Mouse (Mus musculus): ENCODE measurements at regions not wholly inside any gene's neighbourhood (a gene's known extent, or its start where the extent isn't known, plus 50 kb on each side); places are given as distances from the start of the nearest gene placed in this dataset.
"Not testable (repeated sequence)": the region's sequence is repeated elsewhere in the genome, so short reads cannot be mapped to it uniquely, and the experiment has no call there.

DNA sequence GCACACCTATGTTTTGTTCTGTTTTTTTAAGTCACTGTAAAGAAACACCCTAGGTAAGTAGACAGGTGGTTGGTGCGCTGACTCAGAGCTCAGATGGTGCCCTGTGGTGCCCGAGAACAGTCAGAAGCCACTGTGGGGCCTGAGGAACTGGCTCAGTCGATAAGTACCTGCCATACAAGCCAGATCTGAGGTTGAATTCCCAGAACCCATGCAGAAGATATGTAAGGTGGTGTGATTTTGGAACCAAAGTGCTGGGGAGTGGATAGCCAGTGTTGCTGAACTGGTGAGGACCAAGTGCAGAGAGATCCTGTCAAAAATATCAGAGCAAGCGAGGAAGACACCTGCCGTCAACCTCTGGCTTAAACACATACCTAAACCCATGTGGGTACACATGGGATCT is 65.4 kb downstream of the Chst1 start:
- no peak for DNase-seq (ENCODE audit: low spot score in 2 of 2)

DNA sequence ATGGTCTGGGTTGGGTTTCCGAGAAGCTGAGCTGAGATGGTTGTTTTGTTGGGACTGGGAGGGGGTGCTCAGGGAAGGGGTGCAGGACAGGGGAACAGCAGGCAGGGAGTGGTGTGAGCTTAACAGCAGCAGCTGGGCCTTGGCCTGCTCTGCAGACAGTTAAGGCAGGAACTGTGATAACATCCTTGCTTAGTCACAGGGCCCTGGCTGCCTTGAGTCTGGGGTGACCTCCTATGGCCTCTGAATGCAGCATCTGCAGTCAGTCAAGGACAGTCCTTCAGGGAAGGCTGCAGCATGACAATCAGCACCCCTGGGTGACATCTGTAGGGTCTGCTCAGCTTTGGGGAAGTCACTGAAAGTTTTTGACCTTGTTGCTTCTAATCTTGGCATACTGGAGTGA is 67.7 kb downstream of the Chst1 start:
- no peak for DNase-seq (ENCODE audit: low spot score in 2 of 2)

DNA sequence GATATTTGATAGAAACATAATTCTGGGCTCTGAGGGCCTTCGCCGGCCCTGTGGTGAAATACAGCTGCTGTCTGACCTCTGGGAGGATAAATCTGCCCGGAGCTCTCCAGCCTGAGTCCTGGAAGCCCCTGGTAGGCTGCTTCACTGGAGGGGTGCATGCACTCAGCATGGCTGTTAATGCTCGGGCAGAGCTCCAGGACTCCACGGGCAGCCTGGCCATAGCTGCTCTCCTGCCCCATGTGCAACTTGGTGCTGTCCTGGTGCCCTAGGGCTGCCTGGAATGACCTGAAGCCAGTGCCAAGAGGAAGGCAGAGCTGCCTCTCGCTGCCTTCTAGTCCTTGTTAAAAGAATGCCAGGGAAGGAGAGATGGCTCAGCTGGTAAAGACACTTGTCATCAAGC is 68.2 kb downstream of the Chst1 start:
- DNase-seq (ENCODE audit: low spot score in 2 of 2), result no peak

DNA sequence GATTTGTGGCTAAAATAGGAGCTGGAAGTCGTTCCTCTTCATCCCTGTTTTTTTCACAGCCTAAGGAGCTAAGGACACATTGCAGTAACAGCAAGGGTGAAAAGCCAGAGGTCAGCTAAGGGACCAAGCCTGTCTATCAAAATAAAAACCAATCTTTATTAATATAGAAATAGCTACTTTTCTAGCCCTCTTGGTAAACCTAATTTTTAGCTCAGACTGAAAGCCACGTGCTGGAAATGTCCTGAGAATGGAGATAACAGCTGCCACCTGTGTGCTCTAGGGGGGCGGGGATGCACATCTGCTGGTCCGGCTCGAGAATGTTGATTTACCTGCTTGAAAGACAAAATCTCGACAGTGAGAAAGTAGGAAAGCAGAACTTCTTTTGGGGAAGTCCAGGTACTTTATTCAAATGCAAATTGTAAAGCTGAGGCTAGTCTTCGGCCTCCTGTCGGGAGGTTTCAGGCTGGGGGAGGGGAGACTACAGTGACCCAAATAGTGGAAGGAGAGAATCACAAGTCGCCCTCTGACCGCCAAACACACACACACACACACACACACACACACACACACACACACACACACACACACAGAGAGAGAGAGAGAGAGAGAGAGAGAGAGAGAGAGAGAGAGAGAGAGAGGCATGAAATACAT is 70.0 kb downstream of the Chst1 start:
- not testable (repeated sequence) for DNase-seq (ENCODE audit: low spot score in 2 of 2)

DNA sequence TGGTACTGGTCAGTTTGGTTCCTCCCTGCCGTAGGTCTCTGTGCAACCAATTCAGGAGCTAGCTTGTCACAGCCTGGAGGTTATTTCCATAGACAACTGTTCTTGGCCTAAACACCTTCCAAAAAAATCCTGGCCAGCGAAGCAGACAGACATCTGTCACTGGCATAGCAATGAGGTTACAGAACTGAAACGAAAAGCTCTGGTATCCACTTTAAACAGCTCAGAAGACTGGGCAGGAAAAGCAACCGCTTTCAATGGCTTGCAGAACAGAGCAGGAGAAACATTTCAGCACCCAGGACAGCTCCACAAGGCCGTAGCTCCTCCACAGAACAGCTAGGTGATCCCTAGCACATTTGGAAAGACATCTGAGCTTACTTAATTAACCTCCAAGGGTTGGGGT is 72.1 kb downstream of the Chst1 start:
- DNase-seq (ENCODE audit: low spot score in 2 of 2), result no peak

DNA sequence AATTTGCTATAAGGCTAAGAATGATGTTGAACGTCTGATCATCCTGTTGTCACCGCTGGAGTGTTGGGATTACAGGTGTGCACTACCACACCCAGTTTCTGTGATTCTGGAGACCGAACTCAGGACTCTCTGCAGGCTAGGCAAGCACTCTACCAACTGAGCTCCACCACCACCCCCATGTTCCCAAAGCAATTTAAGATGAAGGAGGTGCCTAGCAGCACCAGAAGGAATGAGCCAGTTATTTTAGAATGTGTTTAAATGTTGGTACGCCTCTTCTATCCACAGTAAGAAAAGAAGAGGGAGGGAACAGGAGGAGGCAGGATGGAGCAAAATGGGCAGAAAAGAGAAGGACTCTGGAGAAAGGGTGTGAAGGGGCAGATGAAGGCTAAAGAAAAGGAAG is 72.6 kb downstream of the Chst1 start:
- peak in 1 of 2 experiments; percentile 62 for DNase-seq (ENCODE audit: low spot score in 2 of 2)

DNA sequence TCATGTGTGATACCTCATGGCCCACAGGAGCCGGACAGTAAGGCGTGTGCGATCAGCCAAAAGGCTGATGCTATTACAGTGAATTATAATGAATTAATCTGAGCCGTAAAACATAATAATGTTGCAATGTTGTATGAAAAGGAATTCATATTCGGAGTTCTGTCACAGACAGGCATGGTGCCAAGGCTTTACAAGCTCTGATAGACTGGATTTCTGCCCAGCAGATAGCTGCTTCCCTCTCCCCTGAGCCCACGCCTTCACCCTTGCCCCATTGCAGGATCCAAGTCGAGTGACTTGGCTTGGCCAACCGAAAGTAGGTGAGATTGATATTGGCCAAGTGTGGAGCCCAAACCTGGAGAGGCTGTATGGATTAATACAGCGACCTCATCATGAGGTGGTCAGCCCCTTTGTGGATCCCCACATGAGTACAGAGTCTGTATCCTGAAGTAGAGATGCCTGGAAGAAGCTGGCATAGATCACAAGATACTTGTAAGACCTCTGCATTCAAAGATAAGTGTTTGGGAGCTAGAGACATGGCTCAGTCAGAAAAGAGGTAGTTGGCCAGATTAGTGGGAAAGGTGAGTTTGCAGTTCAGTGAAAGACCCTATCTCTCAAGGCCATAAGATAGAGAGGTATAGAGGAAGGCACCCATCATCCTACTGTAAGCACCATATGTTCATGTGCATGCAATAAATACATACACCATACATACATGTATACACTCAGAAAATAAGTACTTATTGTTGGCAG is 73.7 kb downstream of the Chst1 start:
- no peak for DNase-seq (ENCODE audit: low spot score in 2 of 2)

DNA sequence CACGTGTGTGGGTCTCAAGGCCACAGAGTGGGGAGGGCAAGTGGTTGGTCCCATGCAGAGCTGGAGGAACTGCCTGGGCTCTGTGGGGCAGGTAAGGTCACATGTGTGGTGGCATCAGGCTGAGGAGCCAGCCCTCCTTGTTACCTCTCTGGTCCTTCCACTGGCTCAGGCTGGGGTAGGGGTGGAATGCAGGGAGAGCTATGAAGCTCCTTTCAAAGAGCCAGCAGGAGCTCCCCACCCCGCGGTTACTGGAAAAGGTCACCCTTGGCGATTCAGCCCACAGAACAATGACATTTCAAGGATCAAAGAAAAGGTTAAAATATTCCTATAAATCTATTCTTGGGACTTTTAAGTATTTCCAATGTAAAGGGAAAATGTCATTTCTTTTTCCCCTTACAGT is 74.4 kb downstream of the Chst1 start:
- DNase-seq (ENCODE audit: low spot score in 2 of 2), result no peak

DNA sequence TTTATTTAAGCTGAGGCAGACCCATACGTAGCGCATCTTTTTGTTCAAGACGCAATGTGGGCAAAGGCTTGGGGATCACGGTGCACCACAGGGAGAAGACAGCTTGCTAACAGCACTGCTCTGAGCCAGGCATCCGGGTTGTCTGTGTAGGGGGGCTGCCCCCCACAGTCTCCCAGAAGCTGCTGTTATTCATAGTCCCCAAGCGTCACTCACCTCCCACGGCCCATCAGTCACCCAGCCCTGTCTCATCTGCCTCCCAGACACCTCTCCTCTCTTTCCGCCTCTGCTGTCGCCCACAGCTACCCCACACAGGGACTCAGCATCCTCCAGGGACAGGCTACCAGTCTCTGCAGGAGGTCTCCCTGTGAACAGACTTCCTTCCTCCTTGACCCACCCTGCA is 75.7 kb downstream of the Chst1 start:
- DNase-seq (ENCODE audit: low spot score in 2 of 2), result peak; percentile 89 to 92

DNA sequence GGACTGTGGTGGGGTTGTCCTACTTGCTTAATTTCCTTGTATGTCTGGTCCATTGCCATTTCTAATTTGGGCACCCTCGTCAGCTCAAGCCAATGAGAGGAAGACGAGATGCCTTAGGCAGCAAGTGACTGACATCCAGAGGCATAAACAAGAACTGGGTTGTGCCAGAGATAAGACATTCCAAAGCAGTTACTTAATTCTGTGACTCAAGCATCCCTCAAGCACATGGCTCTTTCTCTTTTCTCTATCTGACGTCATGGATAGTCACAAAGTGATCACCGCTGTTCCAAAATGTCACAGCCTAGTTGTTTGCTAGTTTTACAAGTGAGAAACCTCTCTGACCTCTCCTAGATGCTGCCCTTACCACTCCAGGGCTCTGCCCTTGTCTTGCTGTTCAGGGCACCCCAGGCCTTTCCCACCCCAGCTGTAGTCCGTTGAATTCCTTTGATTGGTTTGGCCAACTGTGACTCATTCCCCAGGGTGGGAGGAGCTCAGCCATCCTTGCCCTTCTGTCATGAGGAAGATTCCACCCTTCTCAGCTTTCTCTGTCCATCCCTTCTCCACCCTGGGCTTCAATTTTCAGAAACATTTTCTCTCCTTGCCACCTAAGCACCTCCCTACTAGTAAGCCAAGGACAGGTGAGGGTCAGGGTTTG is 78.9 kb downstream of the Chst1 start:
- no peak for DNase-seq (ENCODE audit: low spot score in 2 of 2)

DNA sequence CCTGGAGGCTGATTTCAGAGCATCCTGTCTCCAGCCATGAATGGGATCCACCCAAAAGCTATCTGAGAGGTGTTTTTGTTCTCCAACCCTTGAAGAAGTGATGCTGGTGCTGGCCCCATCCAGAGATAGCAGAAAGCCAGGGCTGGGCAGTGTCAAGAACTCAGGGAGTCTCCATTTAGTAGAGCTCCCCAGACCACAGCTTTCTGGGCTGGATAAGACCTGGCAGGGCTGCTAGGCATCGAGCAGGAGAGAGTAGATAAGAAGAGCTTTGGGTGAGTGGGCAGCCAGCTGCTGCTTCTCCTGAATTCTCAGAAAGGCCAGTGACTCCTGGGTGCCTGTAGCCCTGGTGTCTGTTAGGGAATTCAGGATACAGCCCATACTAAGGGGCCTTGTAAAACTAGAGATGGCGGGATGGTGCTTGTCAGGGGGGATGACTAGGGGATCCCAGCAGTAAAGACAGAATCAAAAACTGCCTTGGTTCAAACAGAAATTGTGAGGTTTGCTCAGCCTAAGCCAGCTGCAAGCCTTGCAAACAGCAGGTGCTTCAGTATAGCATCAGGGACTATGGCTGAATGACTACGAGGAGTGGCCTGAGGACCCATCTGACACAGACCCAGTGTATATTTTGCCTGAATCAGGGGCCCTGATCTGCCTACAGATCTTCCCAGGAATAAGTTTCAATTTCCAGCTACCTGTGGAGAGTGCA is 79.6 kb downstream of the Chst1 start:
- DNase-seq (ENCODE audit: low spot score in 2 of 2), result no peak

DNA sequence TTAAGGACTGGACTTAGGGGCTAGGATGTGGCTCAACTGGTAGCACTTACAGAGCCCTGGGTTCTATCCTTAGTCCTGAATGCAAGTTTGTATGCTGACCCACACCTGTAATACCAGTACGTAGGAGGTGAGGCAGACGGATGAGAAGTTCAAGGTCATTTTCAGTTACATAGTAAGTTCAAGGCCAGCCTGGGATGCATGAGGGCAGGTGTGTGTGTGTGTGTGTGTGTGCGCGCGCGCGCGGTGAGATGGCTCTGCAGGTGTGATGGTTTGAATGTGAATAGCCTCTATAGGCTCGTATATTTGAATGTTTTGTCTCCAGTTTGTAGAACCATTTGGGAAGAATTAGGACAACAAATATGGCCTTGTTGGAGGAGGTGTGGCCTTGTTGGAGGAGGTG is 82.7 kb downstream of the Chst1 start:
- no peak for DNase-seq (ENCODE audit: low spot score in 2 of 2)

DNA sequence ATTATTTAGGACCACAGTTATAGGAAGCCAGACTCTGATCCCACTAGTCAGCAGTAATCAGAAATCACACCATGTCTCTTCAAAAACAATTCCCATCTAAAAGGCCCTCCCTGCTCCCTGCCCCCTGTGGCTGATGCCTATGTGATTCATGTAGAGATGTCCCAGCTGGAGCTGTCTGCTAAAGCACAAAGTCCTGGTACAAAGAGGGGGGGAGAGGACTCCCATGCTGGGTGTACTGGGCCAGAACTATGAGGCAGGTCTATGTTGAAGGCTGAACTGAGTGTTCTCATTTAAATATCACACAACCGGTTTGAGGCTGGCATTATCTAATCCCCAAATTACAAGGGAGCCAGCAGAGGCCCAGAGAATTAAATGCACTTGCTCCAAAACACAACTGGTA is 88.2 kb downstream of the Chst1 start:
- DNase-seq (ENCODE audit: low spot score in 2 of 2), result no peak

DNA sequence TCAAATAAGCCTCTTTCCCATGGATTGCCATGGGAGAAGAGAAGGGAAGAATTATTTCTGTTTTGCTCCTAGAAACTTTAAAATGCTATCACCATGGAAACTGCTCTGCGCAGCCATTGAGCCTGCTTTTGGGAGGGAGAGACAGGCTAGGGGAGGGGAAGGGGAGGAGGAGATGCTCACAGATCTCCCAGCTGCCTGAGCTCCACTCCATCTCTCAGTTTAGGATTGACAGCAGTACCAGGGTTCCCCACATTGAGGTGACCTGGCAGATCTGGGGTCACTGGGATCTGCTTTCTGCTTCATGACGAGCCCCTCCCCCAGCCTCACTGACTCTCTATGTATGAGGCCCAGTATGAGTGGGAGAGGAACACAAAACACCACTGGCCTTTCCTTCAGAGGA is 89.7 kb downstream of the Chst1 start:
- peak in 1 of 2 experiments; percentile 67 for DNase-seq (ENCODE audit: low spot score in 2 of 2)

DNA sequence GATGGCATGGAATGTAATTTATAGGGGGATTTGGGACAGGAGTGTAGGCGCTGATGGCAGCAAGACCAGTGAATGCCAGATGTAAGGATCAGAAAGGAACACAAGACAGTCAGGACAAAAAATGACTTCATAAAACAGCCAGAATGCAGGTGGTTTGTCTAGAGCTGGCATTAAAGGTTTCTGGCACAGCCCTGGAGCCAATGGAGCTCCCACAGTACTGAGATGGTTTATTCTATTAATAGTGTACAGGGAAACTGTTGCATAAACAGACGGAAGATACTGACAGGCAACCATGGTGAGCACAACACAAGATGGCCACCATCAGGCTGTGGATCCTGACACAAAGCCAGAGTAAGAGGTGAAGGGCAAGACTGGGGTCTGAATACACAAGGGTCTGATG is 90.8 kb downstream of the Chst1 start:
- no peak for DNase-seq (ENCODE audit: low spot score in 2 of 2)

DNA sequence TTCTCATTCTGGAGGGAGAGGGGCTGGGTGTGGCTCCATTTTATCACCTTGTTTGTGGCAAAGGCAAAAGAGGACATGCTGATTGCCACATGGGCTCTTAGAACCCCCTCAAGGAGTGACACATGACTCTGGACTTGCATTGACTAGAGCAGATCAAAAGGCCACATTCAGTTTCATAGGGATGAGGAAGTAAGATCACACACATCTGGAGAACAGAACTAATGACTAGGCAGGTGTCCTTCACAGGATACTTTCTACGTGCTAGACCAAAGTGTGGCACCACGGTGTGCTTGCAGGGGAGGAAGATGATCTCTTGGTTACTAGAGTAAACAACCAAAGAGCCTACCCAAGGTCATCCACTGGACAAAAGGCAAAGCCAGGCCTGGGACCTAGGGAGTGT is 91.9 kb downstream of the Chst1 start:
- DNase-seq (ENCODE audit: low spot score in 2 of 2), result no peak

DNA sequence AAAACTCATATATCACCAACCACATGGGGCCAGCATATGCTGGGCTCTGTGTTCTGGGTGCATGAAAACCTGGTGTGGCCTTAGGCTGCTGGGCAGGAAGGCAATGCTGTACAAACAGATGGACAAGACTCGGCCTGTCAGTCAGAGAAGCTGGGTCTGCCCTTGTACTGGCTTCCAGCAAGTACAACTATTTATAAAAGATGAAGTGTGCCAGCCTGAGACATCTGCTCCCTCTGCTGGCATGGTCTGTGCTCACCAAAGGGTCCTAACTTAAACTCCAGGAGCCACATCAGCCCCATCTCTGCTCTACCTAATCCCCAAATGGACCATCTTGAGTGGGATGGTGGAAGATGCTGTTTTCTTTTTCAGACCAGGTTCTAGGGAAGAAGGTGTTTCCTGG is 93.1 kb downstream of the Chst1 start:
- peak in 1 of 2 experiments; percentile 69 for DNase-seq (ENCODE audit: low spot score in 2 of 2)

DNA sequence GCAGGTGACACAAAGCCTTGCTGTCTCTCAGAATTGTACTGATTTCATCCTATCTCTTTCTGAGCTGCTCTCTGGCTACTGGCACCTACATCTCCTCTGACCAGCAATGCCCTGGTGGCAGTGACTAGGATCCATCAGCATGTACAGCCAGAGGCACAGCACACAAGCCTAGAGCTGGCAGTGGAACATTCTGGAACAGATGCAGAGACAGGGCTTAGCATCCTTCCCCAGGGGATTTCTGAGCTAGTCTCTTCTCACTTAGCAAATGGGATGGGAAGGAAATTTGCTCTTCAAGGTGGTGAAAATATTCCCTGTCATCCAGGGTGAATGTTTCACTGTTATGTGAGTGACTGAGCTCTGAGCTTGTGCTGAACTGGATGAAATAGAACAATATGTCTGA is 93.5 kb downstream of the Chst1 start:
- DNase-seq (ENCODE audit: low spot score in 2 of 2), result no peak

DNA sequence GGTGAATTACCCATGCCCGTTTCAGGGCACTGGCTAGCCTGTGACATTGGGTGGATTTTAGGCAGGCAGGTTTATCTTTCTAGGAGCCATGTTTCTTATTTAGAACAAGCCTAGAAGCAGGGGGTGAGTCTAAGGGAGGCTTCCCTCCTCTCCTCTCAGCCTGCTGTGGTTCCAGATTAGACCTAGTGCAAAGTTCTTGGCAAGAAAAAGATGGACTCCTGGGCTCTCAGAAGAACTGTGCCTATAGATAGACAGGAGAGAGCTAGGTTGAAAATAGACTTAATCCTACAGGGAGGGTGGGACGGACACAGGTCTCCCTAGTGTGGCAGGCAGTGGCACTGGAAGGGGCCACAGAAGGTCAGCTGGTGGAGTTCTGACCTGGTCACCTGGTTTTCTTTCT is 95.3 kb downstream of the Chst1 start:
- DNase-seq (ENCODE audit: low spot score in 2 of 2), result no peak

DNA sequence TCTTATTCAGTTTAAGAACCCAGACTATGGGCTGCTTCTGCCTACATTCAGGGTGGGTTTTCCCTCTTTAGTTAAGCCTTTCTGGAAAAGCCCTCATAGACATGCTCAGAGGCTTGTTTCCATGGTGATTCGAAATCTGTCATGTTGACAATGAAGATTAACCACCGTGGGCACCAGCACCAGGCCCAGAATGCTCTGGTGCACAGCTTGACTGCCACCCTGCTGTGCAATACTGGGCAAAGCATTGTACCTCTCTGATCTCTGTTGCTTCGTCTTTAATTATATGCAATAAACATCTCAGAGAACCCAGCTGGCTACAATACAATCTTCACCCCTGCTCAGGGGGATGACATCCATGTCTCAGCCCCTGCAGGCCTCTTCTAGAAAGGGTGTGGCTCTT is 96.4 kb downstream of the Chst1 start:
- no peak for DNase-seq (ENCODE audit: low spot score in 2 of 2)

DNA sequence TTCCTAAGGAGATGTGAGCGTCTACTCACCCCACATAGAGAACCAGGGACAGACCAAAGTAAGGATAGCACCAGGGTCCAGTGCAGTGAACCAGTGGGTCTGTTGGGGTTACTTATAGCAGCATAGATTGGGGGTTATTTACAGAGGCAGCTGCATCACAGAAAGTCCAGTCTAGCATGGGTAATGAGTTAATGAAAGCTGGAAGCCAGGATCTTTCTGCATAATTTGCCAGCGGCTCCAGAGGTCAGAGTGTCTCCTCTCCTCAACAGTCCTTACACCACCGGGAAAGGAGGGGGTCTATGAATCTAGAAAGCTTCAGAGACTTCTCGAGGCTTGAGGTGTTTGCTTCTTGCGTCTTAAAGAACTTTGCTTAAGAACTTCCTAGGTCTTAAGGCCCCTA is 98.2 kb downstream of the Chst1 start:
- no peak for DNase-seq (ENCODE audit: low spot score in 2 of 2)

DNA sequence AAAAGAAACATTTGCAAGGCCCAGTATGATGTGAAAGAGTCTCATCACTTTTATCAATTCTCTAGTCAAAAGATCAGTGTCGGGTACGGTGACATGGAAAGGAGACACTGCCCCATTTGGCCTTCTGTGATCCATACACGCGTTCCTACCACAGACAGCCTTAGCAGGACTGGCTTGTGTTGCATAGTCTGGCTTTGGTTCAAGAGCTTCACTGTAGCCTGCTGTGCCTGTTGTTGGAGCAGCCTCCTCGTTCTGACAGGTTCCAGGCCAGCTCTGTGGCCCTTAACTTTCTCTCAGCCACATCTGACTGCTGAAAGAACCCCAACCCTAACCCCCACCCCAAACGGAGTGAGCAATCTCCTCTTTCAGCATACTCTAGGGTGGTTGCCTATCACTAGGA is 99.9 kb downstream of the Chst1 start:
- no peak for DNase-seq (ENCODE audit: low spot score in 2 of 2)
